Mouse (Mus musculus): ENCODE results near the gene Fyn.

- no peak for TF ChIP-seq CTCF (IDR thresholded peaks at IDR 0.05; ENCODE audit: borderline replicate concordance, insufficient read depth, low read length)
- no peak for TF ChIP-seq POLR2A (IDR thresholded peaks at IDR 0.05; ENCODE audit: low read depth, low read length)
Observed at GRCm38 (mm10) chr10:39446706-39447105, 78.1 kb downstream of the Fyn start.

All from embryonic fibroblast, embryonic 13.5 days (primary cell).